Mouse (Mus musculus): ENCODE data around the gene Cacna2d3.

DNA sequence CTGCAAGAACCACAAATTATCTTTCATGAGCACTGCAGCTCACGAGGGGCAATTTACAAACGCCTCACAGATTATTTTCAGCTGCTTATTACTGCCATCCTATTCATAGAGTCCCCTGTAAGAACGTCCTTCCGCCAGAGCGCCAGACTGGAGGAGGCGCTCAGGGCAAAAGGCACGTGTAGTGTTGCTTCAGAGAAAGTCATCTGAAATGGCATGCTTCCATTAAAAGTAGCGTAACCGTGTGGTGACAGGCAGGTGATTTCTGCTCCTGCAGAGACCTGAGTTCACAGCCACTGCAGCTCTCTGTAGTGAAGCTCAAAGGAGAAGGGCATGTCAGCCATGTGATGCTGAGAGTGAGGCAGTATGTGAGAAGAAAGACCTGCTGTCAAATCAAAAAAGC, 691.1 kb downstream of the Cacna2d3 start:
- TF ChIP-seq CTCF (IDR thresholded peaks at IDR 0.05; ENCODE audit: low read depth) = no peak
- no peak for TF ChIP-seq EP300 (IDR thresholded peaks at IDR 0.05; ENCODE audit: low read depth)

Measured in liver, postnatal 0 days (tissue).